8 mouse cellular contexts compared by ENCODE assay signal in genomic region chr2:23068894-23069744, GRCm38 (mm10). TPM values are rescaled to one million over a fixed set of nuclear protein-coding genes. Genes with fewer than 3 reads are reported as not detected.
DNase-seq lines count a peak whose midpoint lies in the region; ATAC-seq and TF ChIP-seq lines count a peak whose summit lies in the region.

No protein-coding gene starts in this region.

- peaks cover 14% of the 10 kb centered on the region for H3K4me1 ChIP-seq in forebrain, embryonic 10.5 days
- no peaks in the 10 kb centered on the region; the same call in 1 of the 2 replicates for H3K4me1 ChIP-seq in heart, embryonic 15.5 days (replicated peaks)
- H3K4me1 ChIP-seq in liver, embryonic 14.5 days (replicated peaks; ENCODE audit: control insufficient read depth in 2 of 2, insufficient read depth in 2 of 2, low read length in 1 of 2) = peaks cover 3 to 6% of the 10 kb centered on the region in 2 experiments; a peak in 2 of 4 replicates
- H3K4me1 ChIP-seq in neural tube, embryonic 11.5 days (ENCODE audit: control insufficient read depth, insufficient read depth, low read length) = no peaks in the 10 kb centered on the region
- no peaks in the 10 kb centered on the region for H3K4me1 ChIP-seq in stomach, postnatal 0 days (replicated peaks; ENCODE audit: control insufficient read depth, insufficient read depth)

- peak; percentile 74 for DNase-seq in c-Kit-negative CD71-positive TER-119-positive erythroid progenitor cells, embryonic 14.5 days (ENCODE audit: low read depth, low spot score)
- peak; percentile 90 for DNase-seq in forebrain, embryonic 10.5 days (ENCODE audit: extremely low spot score, low spot score)
- DNase-seq in kidney, postnatal 25 days = peak; percentile 94 to 97
- DNase-seq in liver, embryonic 14.5 days (ENCODE audit: low read depth in 3 of 3, low spot score in 3 of 3) = peak; percentile 74 to 78 (median 76)
- DNase-seq in neural tube, embryonic 11.5 days (ENCODE audit: low spot score) = peak; percentile 94
- DNase-seq in stomach, postnatal 0 days (ENCODE audit: low spot score) = peak; percentile 95

- H3K27ac ChIP-seq in forebrain, embryonic 10.5 days = peak overlapping the region; percentile 92
- H3K27ac ChIP-seq in heart, embryonic 15.5 days = peak overlapping the region; percentile 96
- peak overlapping the region; percentile 96 for H3K27ac ChIP-seq in liver, embryonic 14.5 days
- peak overlapping the region; percentile 87 for H3K27ac ChIP-seq in neural tube, embryonic 11.5 days (ENCODE audit: low read depth, low read length)
- peak overlapping the region; percentile 99 for H3K27ac ChIP-seq in stomach, postnatal 0 days (replicated peaks)

- peak overlapping the region; percentile 94 for H3K4me2 ChIP-seq in heart, embryonic 15.5 days
- peak overlapping the region; percentile 99 for H3K4me2 ChIP-seq in liver, embryonic 14.5 days (ENCODE audit: low read depth)
- peak overlapping the region; percentile 91 for H3K4me2 ChIP-seq in neural tube, embryonic 11.5 days (ENCODE audit: low read depth)
- peak overlapping the region; percentile 98 for H3K4me2 ChIP-seq in stomach, postnatal 0 days (replicated peaks; ENCODE audit: low read depth)

- H3K27me3 ChIP-seq in forebrain, embryonic 10.5 days (ENCODE audit: poor library complexity, severe bottlenecking) = no peaks in the 10 kb centered on the region
- no peaks in the 10 kb centered on the region for H3K27me3 ChIP-seq in heart, embryonic 15.5 days
- no peaks in the 10 kb centered on the region for H3K27me3 ChIP-seq in liver, embryonic 14.5 days (ENCODE audit: control insufficient read depth, insufficient read depth, low read length)
- H3K27me3 ChIP-seq in neural tube, embryonic 11.5 days (ENCODE audit: control insufficient read depth, insufficient read depth, low read length) = no peaks in the 10 kb centered on the region
- H3K27me3 ChIP-seq in stomach, postnatal 0 days (ENCODE audit: control insufficient read depth, insufficient read depth, low read length) = no peaks in the 10 kb centered on the region

- peak overlapping the region; percentile 75 for H3K4me3 ChIP-seq in forebrain, embryonic 10.5 days
- H3K4me3 ChIP-seq in heart, embryonic 15.5 days = peak overlapping the region; percentile 86
- H3K4me3 ChIP-seq in liver, embryonic 14.5 days (ENCODE audit: insufficient read depth in 1 of 2, low read depth in 2 of 2, low read length in 2 of 2) = peak overlapping the region; percentile 76 to 81
- H3K4me3 ChIP-seq in neural tube, embryonic 11.5 days (ENCODE audit: low read depth, low read length) = peak overlapping the region; percentile 56
- peak overlapping the region; percentile 49 for H3K4me3 ChIP-seq in stomach, postnatal 0 days (ENCODE audit: low read depth, low read length)

- peak; percentile 39 for TF ChIP-seq CTCF in liver, embryonic 14.5 days (IDR thresholded peaks at IDR 0.05; ENCODE audit: low read depth)
- peak; percentile 57 for TF ChIP-seq CTCF in stomach, postnatal 0 days (IDR thresholded peaks at IDR 0.05; ENCODE audit: low read depth)

- ATAC-seq in CD4-positive, CD25-positive, alpha-beta regulatory T cell, adult 4 months = peak; percentile 73
- ATAC-seq in heart, embryonic 15.5 days (replicated peaks; ENCODE audit: insufficient number of reproducible peaks, insufficient read depth, low FRiP score, low read depth) = peak; percentile 91
- peak; percentile 87 for ATAC-seq in liver, embryonic 14.5 days (ENCODE audit: insufficient read depth)
- peak; percentile 81 for ATAC-seq in neural tube, embryonic 11.5 days (ENCODE audit: insufficient read depth, low FRiP score, low TSS enrichment)
- peak; percentile 91 for ATAC-seq in stomach, postnatal 0 days (ENCODE audit: low FRiP score, low TSS enrichment)

- H3K9me3 ChIP-seq in forebrain, embryonic 10.5 days = no peaks in the 10 kb centered on the region
- no peaks in the 10 kb centered on the region for H3K9me3 ChIP-seq in heart, embryonic 15.5 days (replicated peaks)
- H3K9me3 ChIP-seq in liver, embryonic 14.5 days (ENCODE audit: control insufficient read depth, low read length) = no peaks in the 10 kb centered on the region
- H3K9me3 ChIP-seq in neural tube, embryonic 11.5 days (ENCODE audit: control insufficient read depth, low read length) = no peaks in the 10 kb centered on the region
- H3K9me3 ChIP-seq in stomach, postnatal 0 days (ENCODE audit: control insufficient read depth, low read length) = no peaks in the 10 kb centered on the region

- WGBS in forebrain, embryonic 10.5 days = under 1% methylated on average over 50 of the region's 50 CpGs
- under 1% methylated on average over 50 of the region's 50 CpGs for WGBS in heart, embryonic 15.5 days
- WGBS in liver, embryonic 14.5 days (ENCODE audit: insufficient replicate concordance) = under 1% methylated on average over 50 of the region's 50 CpGs
- WGBS in neural tube, embryonic 11.5 days = under 1% methylated on average over 50 of the region's 50 CpGs
- under 1% methylated on average over 48 of the region's 50 CpGs for WGBS in stomach, postnatal 0 days

- H3K9ac ChIP-seq in heart, embryonic 15.5 days = peak overlapping the region; percentile 87
- H3K9ac ChIP-seq in liver, embryonic 14.5 days (replicated peaks) = peak overlapping the region; percentile 90
- peak overlapping the region; percentile 39 for H3K9ac ChIP-seq in neural tube, embryonic 11.5 days (ENCODE audit: low read length)
- peak overlapping the region; percentile 78 for H3K9ac ChIP-seq in stomach, postnatal 0 days (ENCODE audit: low read length)

- peaks cover 5% of the 10 kb centered on the region; the same call in 1 of the 2 replicates for H3K36me3 ChIP-seq in forebrain, embryonic 10.5 days (replicated peaks)
- H3K36me3 ChIP-seq in heart, embryonic 15.5 days = peaks cover 5% of the 10 kb centered on the region; the same call in 1 of the 2 replicates
- H3K36me3 ChIP-seq in liver, embryonic 14.5 days (replicated peaks; ENCODE audit: control insufficient read depth, insufficient read depth, low read depth) = no peaks in the 10 kb centered on the region
- no peaks in the 10 kb centered on the region for H3K36me3 ChIP-seq in neural tube, embryonic 11.5 days (ENCODE audit: control insufficient read depth, insufficient read depth, low read length)
- no peaks in the 10 kb centered on the region for H3K36me3 ChIP-seq in stomach, postnatal 0 days (ENCODE audit: control insufficient read depth, insufficient read depth, low read length)

- TF ChIP-seq EP300 in liver, embryonic 14.5 days (IDR thresholded peaks at IDR 0.05; ENCODE audit: low read depth) = no peak
- no peak for TF ChIP-seq EP300 in stomach, postnatal 0 days (optimal IDR thresholded peaks at IDR 0.05)

RNA-seq across cellular contexts. Expression of gene Acbd5, which starts 1.2 kb away (rescaled TPM):
- polyA plus RNA-seq in CD4-positive, CD25-positive, alpha-beta regulatory T cell, adult 4 months (2017; shearing (Covaris generic)) = 10 to 100 TPM; 61.5 to 85.5 TPM
- polyA plus RNA-seq in forebrain, embryonic 10.5 days (2016; fragmentation: Nextera tagmentation; extraction: Ambion mirVana) = 27.8 and 28.8 TPM in 2 replicates
- polyA plus RNA-seq in heart, embryonic 15.5 days (2015; fragmentation: Nextera tagmentation; extraction: Ambion mirVana) = 25.8 and 31.5 TPM in 2 replicates
- 3.2 and 6.1 TPM in 2 replicates for polyA plus RNA-seq in liver, embryonic 14.5 days (2012; rRNA removed)
- polyA plus RNA-seq in liver, embryonic 14.5 days (2014; fragmentation: Nextera tagmentation; extraction: Ambion mirVana) = 10.4 and 11.1 TPM in 2 replicates
- polyA plus RNA-seq in neural tube, embryonic 11.5 days (2014; fragmentation: Nextera tagmentation; extraction: Ambion mirVana) = 43.5 and 45.1 TPM in 2 replicates
- 27.8 and 32.9 TPM in 2 replicates for polyA plus RNA-seq in stomach, postnatal 0 days (2015; fragmentation: Nextera tagmentation; extraction: Ambion mirVana)

RNA-seq across cellular contexts. Expression of gene Abi1, which starts 29.1 kb away (rescaled TPM):
- polyA plus RNA-seq in CD4-positive, CD25-positive, alpha-beta regulatory T cell, adult 4 months (2017; shearing (Covaris generic)) = 100 to 1,000 TPM; 208 to 259 TPM
- polyA plus RNA-seq in forebrain, embryonic 10.5 days (2016; fragmentation: Nextera tagmentation; extraction: Ambion mirVana) = 36.1 and 37.7 TPM in 2 replicates
- polyA plus RNA-seq in heart, embryonic 15.5 days (2015; fragmentation: Nextera tagmentation; extraction: Ambion mirVana) = 25.2 and 33.8 TPM in 2 replicates
- polyA plus RNA-seq in liver, embryonic 14.5 days (2012; rRNA removed) = 22.4 and 24.4 TPM in 2 replicates
- 14.8 and 16.2 TPM in 2 replicates for polyA plus RNA-seq in liver, embryonic 14.5 days (2014; fragmentation: Nextera tagmentation; extraction: Ambion mirVana)
- polyA plus RNA-seq in neural tube, embryonic 11.5 days (2014; fragmentation: Nextera tagmentation; extraction: Ambion mirVana) = 47.1 and 48.1 TPM in 2 replicates
- polyA plus RNA-seq in stomach, postnatal 0 days (2015; fragmentation: Nextera tagmentation; extraction: Ambion mirVana) = 40.7 and 42.4 TPM in 2 replicates

Comparison
In these comparisons a context has a peak if more than half of its experiments do, and no peak if none do; other contexts are left out.
1. Peak in every context shown above with its lines: DNase-seq, ATAC-seq, H3K4me3 ChIP-seq and H3K27ac ChIP-seq.
2. H3K9ac ChIP-seq: peak in every context shown above with its lines; median percentile 90 in liver, embryonic 14.5 days; 87 in heart, embryonic 15.5 days; 78 in stomach, postnatal 0 days; 39 in neural tube, embryonic 11.5 days.